Mouse (Mus musculus) heart, embryonic 12.5 days (tissue): ENCODE results near the gene Dok5. TPM values are rescaled to one million over a fixed set of nuclear protein-coding genes. Genes with fewer than 3 reads are reported as not detected.

Source experiments
- ATAC-seq: fragments of 200-750 bp; cut with Nextera tagmentation; 2 replicates; pipeline ENCODE4 v1.8.0; 2017; ENCODE audit warnings: moderate TSS enrichment, moderate library complexity; ENCODE audit not compliant: insufficient number of reproducible peaks, low FRiP score
- H3K27ac ChIP-seq: fragments of 300-500 bp; sonication (generic); 2 replicates; pipeline ENCODE4 v1.5.1; 2016; ENCODE audit warnings: mild to moderate bottlenecking, moderate library complexity; ENCODE audit not compliant: poor library complexity, severe bottlenecking
- H3K27me3 ChIP-seq: fragments of 300-500 bp; sonication (generic); replicated peaks from 2 replicates; pipeline ENCODE4 v1.6.1; 2016; ENCODE audit warnings: mild to moderate bottlenecking, moderate library complexity
- H3K36me3 ChIP-seq: fragments of 300-500 bp; sonication (generic); 2 replicates; pipeline ENCODE4 v1.6.1; 2016; ENCODE audit warnings: mild to moderate bottlenecking, moderate library complexity
- H3K4me1 ChIP-seq: fragments of 300-500 bp; sonication (generic); replicated peaks from 2 replicates; pipeline ENCODE4 v1.6.1; 2016; ENCODE audit warnings: mild to moderate bottlenecking
- H3K4me2 ChIP-seq: fragments of 300-500 bp; sonication (generic); 2 replicates; pipeline ENCODE4 v1.6.1; 2016; ENCODE audit warnings: mild to moderate bottlenecking, moderate library complexity
- H3K4me3 ChIP-seq: fragments of 300-500 bp; sonication (generic); 2 replicates; pipeline ENCODE4 v1.5.1; 2016; ENCODE audit warnings: mild to moderate bottlenecking
- H3K9ac ChIP-seq: fragments of 300-500 bp; sonication (generic); 2 replicates; pipeline ENCODE4 v1.6.1; 2016; ENCODE audit warnings: mild to moderate bottlenecking, moderate library complexity
- H3K9me3 ChIP-seq: fragments of 300-500 bp; sonication (generic); replicated peaks from 2 replicates; pipeline ENCODE4 v1.6.1; 2016; ENCODE audit warnings: mild to moderate bottlenecking, moderate library complexity
- WGBS: fragments of 180-500 bp; shearing (Covaris S2); methylation state at CpG from one replicate; pipeline ENCODE4 v1.1.7; 2016; 5-methylcytosine and 5-hydroxymethylcytosine counted together
- polyA plus RNA-seq: library from polyadenylated mRNA; unstranded; fragments of >200 nt; fragmentation: Nextera tagmentation; extraction: Ambion mirVana; gene quantifications from 2 replicates; pipeline ENCODE4 v1.2.1, GENCODE M21; 2016

Gene Dok5
- polyA plus RNA-seq, 1 experiment from 2014 or later, result 7.5 TPM

DNA sequence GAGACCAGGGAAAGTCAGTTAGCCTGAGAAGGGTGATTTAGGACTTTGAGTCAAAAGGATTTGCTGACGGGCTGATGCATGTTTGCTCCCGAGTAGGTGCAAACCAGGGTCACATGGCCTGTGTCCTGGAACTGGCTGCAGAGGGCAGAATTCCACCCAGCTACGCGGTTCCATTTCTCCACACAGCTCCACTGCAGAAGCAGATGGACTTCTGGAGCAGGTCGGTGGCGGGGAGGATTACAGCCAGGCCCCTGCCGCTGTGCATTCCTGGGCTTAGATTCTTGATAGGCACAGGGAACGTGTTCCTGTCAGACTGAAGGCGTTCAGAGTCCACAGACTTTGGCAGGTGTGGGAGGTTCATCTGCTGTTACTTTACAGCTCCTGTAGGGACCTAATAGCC lies 131.2 kb downstream of the Dok5 start:
- H3K4me3 ChIP-seq, result no peak overlapping the region
- H3K27ac ChIP-seq, result no peak overlapping the region
- 44% methylated on average over 9 of the region's 9 CpGs for WGBS
- no peaks in the 10 kb centered on the region for H3K36me3 ChIP-seq
- no peak overlapping the region for H3K9ac ChIP-seq
- H3K27me3 ChIP-seq, result no peaks in the 10 kb centered on the region
- H3K9me3 ChIP-seq, result 0 out of 2 replicates have a peak, but pooled peaks cover 4% of the 10 kb centered on the region
- H3K4me1 ChIP-seq, result peaks cover 8% of the 10 kb centered on the region; the same call in 1 of the 2 replicates
- no peak for ATAC-seq
- H3K4me2 ChIP-seq, result no peak overlapping the region

DNA sequence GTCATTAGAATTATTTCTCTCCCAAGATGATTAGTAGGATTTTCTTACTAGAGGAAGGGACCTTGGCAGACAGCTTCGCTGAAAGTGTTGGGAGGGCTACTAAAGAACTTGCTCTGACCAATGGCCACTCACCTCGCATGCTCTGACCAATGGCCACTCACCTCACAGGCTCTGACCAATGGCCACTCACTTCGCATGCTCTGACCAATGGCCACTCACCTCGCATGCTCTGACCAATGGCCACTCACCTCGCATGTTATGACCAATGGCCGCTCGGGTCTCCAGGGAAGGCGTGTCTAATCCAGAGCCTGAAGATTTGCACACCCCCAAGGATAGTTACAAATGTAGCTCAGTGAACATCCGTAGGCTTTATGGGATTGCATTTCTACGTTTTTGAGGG lies 131.6 kb downstream of the Dok5 start:
- H3K4me1 ChIP-seq, result peaks cover 8% of the 10 kb centered on the region; the same call in 1 of the 2 replicates
- no peak overlapping the region for H3K27ac ChIP-seq
- no peak overlapping the region for H3K4me3 ChIP-seq
- no peak for ATAC-seq
- whole genome bisulfite sequencing, result 92% methylated on average over 10 of the region's 10 CpGs
- H3K36me3 ChIP-seq, result no peaks in the 10 kb centered on the region
- H3K9ac ChIP-seq, result no peak overlapping the region
- 0 out of 2 replicates have a peak, but pooled peaks cover 4% of the 10 kb centered on the region for H3K9me3 ChIP-seq
- H3K4me2 ChIP-seq, result no peak overlapping the region
- no peaks in the 10 kb centered on the region for H3K27me3 ChIP-seq

DNA sequence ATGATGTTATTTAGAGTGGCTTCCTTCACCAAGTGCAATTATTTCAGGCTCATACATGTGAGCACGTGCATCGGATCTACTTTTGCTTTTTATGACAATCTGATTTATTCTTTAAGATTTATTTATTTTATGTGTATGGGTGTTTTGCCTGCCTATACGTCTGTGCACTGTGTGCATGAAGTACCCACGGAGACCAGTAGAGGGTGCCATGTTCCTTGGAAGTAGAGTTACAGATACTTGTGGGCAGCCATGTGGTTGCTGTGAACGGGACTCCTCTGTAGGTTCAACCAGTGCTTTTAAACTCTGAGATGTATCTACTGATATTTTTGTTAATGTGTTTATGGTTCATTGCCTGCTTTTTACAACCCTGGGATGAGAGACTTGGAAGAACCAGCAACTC lies 132.4 kb downstream of the Dok5 start:
- Histone ChIP-seq H3K9me3 (0 out of 2 replicates have a peak, but pooled peaks cover 4% of the 10 kb centered on the region), H3K4me1 (peaks cover 8% of the 10 kb centered on the region; the same call in 1 of the 2 replicates), H3K4me2 (no peak overlapping the region), H3K36me3 (no peaks in the 10 kb centered on the region), H3K27me3 (no peaks in the 10 kb centered on the region), H3K27ac (no peak overlapping the region), H3K9ac (no peak overlapping the region), H3K4me3 (no peak overlapping the region)
- WGBS, result 83% methylated on average over 5 of the region's 5 CpGs
- no peak for ATAC-seq

DNA sequence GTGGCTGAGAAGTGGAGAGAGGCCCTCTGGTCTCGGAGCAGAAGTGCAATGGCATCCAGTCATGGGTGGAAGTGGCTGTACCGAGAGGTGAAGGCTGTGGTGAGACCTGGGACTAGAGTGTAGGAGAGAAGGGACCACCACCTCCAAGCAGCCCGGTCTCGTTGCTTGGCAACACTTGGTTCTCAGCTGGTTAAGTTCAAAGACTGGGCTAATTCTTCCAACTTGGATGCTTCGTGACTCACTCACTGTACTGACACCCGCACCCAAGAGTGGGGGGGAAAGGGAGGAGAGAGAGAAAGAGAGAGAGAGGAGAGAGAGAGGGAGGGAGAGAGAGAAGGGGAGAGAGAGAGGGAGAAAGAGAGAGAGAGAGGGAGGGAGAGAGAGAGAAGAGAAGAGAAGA lies 133.2 kb downstream of the Dok5 start:
- H3K4me1 ChIP-seq, result peaks cover 8% of the 10 kb centered on the region; the same call in 1 of the 2 replicates
- no peaks in the 10 kb centered on the region for H3K27me3 ChIP-seq
- WGBS, result 78% methylated on average over 6 of the region's 6 CpGs
- no peak overlapping the region for H3K4me3 ChIP-seq
- H3K9ac ChIP-seq, result no peak overlapping the region
- H3K27ac ChIP-seq, result no peak overlapping the region
- 0 out of 2 replicates have a peak, but pooled peaks cover 4% of the 10 kb centered on the region for H3K9me3 ChIP-seq
- H3K4me2 ChIP-seq, result no peak overlapping the region
- no peak for ATAC-seq
- no peaks in the 10 kb centered on the region for H3K36me3 ChIP-seq

DNA sequence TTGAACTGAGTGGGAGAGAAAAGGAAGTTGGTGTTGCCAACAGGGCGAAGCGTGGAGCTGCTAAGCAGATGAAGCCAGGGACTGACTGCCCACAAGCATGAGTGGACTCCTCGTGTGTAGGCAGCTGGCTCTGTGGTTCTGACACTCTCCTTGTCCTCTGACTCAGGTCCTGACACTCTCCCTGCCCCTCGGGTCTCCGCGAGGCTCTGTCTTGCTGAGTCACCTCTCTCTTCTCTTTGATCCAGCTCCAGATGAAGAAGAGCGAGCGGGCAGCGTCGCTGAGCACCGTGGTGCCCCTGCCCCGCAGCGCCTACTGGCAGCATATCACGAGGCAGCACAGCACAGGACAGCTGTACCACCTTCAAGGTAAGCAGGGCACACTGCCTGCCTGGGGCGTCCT lies 139.0 kb downstream of the Dok5 start:
- Histone ChIP-seq H3K4me2 (no peak overlapping the region), H3K27me3 (no peaks in the 10 kb centered on the region), H3K4me1 (no peaks in the 10 kb centered on the region), H3K36me3 (no peaks in the 10 kb centered on the region), H3K27ac (no peak overlapping the region), H3K9ac (no peak overlapping the region), H3K4me3 (no peak overlapping the region), H3K9me3 (no peaks in the 10 kb centered on the region)
- 81% methylated on average over 15 of the region's 15 CpGs for WGBS
- no peak for ATAC-seq

DNA sequence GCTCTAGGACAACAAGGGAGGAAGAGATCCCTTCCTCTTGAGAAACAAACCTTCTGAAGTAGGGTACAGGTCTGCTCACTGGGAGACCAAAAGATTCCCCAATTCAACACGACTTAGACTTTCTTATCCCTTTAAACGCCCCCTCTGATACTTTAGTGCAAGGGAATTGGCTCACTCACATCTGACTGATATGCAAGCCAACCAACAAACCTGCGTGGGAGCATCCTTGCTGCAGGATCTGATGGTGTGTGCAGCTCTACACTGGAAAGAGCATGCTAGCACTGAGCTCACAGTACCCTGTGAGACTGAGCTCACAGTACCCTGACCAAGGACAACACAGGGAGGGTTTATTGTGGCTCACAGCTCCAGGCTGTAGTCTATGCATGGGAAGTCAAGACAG lies 139.9 kb downstream of the Dok5 start:
- Histone ChIP-seq H3K4me1 (no peaks in the 10 kb centered on the region), H3K27me3 (no peaks in the 10 kb centered on the region), H3K4me3 (no peak overlapping the region), H3K9me3 (no peaks in the 10 kb centered on the region), H3K4me2 (no peak overlapping the region), H3K9ac (no peak overlapping the region), H3K27ac (no peak overlapping the region), H3K36me3 (no peaks in the 10 kb centered on the region)
- WGBS, result 75% methylated on average over 3 of the region's 3 CpGs
- ATAC-seq, result no peak

DNA sequence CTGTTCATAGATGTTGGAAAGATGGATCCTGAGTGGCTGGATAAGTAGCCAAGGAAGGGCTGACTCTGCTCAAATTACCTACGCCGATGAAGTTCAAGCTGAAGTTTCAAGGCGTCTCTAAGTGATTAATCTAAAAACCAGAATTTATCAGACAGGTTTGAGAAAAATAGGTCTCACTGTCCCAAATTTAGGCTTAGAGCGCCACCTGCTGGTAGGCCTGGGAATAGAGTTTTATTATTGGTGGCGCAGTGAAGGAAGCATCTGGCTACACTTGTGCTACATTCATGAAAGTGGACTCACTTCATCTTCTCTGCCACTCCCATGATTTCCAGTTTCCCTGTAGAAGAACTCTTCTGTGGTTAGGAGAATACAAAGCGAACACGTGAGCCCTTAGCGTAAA lies 141.8 kb downstream of the Dok5 start:
- H3K4me3 ChIP-seq, result no peak overlapping the region
- no peak overlapping the region for H3K27ac ChIP-seq
- 11% methylated on average over 8 of the region's 8 CpGs for WGBS
- H3K27me3 ChIP-seq, result peaks cover 5% of the 10 kb centered on the region; the same call in 1 of the 2 replicates
- H3K36me3 ChIP-seq, result no peaks in the 10 kb centered on the region
- H3K9ac ChIP-seq, result no peak overlapping the region
- H3K9me3 ChIP-seq, result no peaks in the 10 kb centered on the region
- ATAC-seq, result no peak
- no peaks in the 10 kb centered on the region for H3K4me1 ChIP-seq
- H3K4me2 ChIP-seq, result no peak overlapping the region

DNA sequence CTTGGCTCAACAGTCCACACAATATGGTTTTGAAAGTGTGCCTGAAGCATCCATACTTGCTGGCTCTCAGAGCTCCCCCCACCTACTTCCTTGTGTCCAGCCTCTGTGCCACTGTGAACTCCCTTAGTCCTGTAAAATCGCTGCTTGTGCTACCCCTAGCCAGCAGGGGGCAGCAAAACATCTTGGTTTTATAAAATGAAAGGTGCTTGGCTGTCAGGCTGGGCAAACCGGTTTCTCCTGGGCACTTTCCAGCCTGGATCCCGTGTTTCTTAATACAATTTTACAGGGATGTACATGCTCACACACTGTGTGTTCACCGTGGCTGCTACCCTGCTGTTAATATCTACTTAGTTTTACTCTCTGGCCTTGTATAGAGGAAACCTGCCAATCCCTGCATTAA lies 145.9 kb downstream of the Dok5 start:
- H3K4me2 ChIP-seq, result no peak overlapping the region
- H3K27ac ChIP-seq, result no peak overlapping the region
- peak; percentile 33 for ATAC-seq
- 5% methylated on average over 4 of the region's 4 CpGs for WGBS
- H3K4me3 ChIP-seq, result no peak overlapping the region
- no peak overlapping the region for H3K9ac ChIP-seq
- H3K27me3 ChIP-seq, result peaks cover 16% of the 10 kb centered on the region
- no peaks in the 10 kb centered on the region for H3K36me3 ChIP-seq
- H3K4me1 ChIP-seq, result no peaks in the 10 kb centered on the region
- no peaks in the 10 kb centered on the region for H3K9me3 ChIP-seq

DNA sequence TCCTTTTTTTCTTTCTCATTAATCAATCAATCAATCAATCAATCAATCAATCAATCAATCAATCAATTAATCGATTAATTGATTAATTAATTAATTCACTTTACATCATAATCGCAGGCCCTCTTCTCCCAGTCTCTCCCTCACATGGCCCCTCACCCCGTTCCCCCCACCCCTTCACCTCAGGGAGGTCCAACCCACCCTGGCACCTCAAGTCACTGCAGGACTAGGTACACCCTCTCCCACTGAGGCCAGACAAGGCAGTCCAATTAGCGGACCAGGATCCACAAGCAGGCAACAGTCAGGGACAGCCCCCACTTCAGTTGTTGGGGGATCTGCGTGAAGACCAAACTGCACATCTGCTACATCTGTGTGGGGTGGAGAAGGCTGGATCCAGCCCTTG lies 146.3 kb downstream of the Dok5 start:
- Histone ChIP-seq H3K27ac (no peak overlapping the region), H3K36me3 (no peaks in the 10 kb centered on the region), H3K4me2 (no peak overlapping the region), H3K9me3 (no peaks in the 10 kb centered on the region), H3K27me3 (peaks cover 16% of the 10 kb centered on the region), H3K4me3 (no peak overlapping the region), H3K9ac (no peak overlapping the region), H3K4me1 (no peaks in the 10 kb centered on the region)
- ATAC-seq, result no peak
- WGBS, result 55% methylated on average over 5 of the region's 5 CpGs

DNA sequence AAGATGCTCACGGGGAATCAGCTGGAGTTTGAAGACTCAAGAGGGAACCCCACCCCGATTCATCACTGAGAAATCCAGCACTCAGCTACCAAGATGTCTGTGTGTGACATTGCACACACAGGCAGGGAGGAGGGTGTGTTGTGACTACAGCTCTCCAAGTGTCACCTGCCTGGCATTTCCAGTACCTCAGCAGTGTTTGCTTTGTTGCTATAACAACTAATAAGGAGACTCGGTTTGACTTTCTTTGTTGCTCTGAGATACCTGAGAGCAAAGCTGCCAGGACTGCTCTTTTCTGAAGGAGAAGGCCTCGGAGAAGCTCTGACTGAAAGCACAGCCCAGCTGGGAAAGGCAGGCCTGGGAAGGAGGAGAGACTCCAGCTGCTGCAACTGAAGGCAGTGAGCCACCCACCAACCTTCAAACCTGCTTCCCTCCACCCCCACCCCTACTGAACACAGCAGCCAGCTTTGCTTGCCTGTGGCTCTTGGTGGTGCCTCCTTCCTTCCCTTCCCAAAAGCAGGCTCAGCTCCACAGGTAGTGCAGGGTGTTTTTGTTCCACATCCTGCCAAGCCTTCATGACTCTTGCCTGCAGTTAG lies 152.7 kb downstream of the Dok5 start:
- no peak for ATAC-seq
- WGBS, result 56% methylated on average over 4 of the region's 4 CpGs
- no peak overlapping the region for H3K4me3 ChIP-seq
- H3K9me3 ChIP-seq, result no peaks in the 10 kb centered on the region
- H3K27me3 ChIP-seq, result peaks cover 6% of the 10 kb centered on the region
- H3K4me1 ChIP-seq, result no peaks in the 10 kb centered on the region
- H3K9ac ChIP-seq, result no peak overlapping the region
- H3K27ac ChIP-seq, result no peak overlapping the region
- no peaks in the 10 kb centered on the region for H3K36me3 ChIP-seq
- no peak overlapping the region for H3K4me2 ChIP-seq

DNA sequence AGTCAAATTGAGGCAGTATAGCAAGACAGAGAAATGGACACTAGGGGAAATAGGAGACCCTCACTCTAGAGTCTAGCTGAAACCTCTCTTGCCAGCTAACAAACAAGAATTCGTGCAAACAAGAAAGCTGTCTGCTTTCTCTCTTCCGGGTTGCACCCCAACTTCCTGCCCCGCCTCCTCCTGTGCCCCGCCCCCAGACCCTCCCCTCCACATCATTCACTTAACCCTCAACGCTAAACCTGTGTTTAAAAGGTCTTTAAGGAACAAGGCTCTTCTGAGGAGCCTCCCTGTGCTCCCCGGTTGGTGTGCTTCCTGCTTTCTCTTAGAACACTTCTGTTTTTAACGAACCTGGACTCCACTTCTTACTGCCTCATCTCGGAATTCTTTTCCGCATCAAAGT lies 156.4 kb downstream of the Dok5 start:
- no peak overlapping the region for H3K9ac ChIP-seq
- ATAC-seq, result no peak
- 49% methylated on average over 9 of the region's 9 CpGs for WGBS
- H3K4me3 ChIP-seq, result no peak overlapping the region
- H3K36me3 ChIP-seq, result no peaks in the 10 kb centered on the region
- H3K9me3 ChIP-seq, result no peaks in the 10 kb centered on the region
- no peaks in the 10 kb centered on the region for H3K4me1 ChIP-seq
- H3K27me3 ChIP-seq, result no peaks in the 10 kb centered on the region
- H3K4me2 ChIP-seq, result peak overlapping the region; percentile 4
- no peak overlapping the region for H3K27ac ChIP-seq

DNA sequence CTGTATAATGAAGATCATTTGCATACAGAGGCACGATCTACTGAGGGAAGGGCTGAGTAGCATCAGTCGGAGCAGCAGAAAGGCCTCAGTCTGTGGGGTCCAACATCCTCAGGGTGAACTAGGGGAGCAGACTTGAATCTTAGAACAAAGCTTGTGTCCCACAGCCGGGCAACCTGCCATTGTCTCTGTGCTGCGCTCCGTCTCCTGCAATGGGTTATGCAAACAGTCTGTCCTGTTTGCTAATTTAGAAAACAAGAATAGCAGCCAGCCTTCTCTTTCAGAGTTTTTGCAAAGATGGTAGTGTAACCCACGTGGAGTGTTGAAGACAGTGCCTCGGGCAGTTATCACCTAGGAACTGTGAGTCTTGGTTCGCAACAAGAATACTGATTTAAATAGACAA lies 163.5 kb downstream of the Dok5 start:
- no peaks in the 10 kb centered on the region for H3K9me3 ChIP-seq
- no peak overlapping the region for H3K4me3 ChIP-seq
- H3K36me3 ChIP-seq, result no peaks in the 10 kb centered on the region
- no peak for ATAC-seq
- H3K27me3 ChIP-seq, result no peaks in the 10 kb centered on the region
- H3K4me1 ChIP-seq, result no peaks in the 10 kb centered on the region
- no peak overlapping the region for H3K9ac ChIP-seq
- no peak overlapping the region for H3K4me2 ChIP-seq
- no peak overlapping the region for H3K27ac ChIP-seq
- 77% methylated on average over 8 of the region's 8 CpGs for WGBS
